Mouse (Mus musculus): ENCODE results near the gene Kansl1. TPM values are rescaled to one million over a fixed set of nuclear protein-coding genes. Genes with fewer than 3 reads are reported as not detected.

Gene Kansl1
- polyA plus RNA-seq, 1 experiment from 2014 or later, result 34.9 TPM

DNA sequence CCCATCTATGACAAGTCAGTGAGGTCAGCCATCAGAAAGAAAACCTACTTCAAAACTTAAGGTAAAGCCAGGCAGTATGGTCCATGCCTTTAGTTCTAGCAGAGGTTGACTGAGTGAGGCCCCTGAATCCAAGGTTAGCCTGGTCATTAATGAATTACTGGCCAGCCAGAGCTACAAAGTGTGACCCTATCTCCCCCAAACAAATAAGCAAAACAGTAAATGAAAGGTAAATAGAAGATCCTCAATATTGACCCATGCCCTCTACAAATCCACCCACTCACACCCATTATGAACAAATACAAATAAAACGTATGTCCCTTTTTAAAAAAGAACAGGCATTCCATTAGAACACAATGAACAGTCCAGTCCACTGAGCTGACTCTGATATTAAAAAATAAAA lies 76.5 kb downstream of the Kansl1 start:
- 88% methylated on average over 1 of the region's 1 CpGs for WGBS
- no peak overlapping the region for H3K27ac ChIP-seq (ENCODE audit: low read depth, low read length)
- no peak overlapping the region for H3K4me2 ChIP-seq (ENCODE audit: low read depth)
- ATAC-seq (ENCODE audit: insufficient read depth, low FRiP score, low TSS enrichment), result no peak
- H3K36me3 ChIP-seq (ENCODE audit: control insufficient read depth, insufficient read depth, low read length), result no peaks in the 10 kb centered on the region
- no peak overlapping the region for H3K4me3 ChIP-seq (ENCODE audit: low read depth, low read length)
- H3K27me3 ChIP-seq (ENCODE audit: control insufficient read depth, insufficient read depth, low read length), result no peaks in the 10 kb centered on the region
- H3K9me3 ChIP-seq (ENCODE audit: control insufficient read depth, low read length), result no peaks in the 10 kb centered on the region
- H3K4me1 ChIP-seq (ENCODE audit: control insufficient read depth, insufficient read depth, low read length), result no peaks in the 10 kb centered on the region
- H3K9ac ChIP-seq (ENCODE audit: low read length), result no peak overlapping the region
- DNase-seq (ENCODE audit: low spot score), result no peak

DNA sequence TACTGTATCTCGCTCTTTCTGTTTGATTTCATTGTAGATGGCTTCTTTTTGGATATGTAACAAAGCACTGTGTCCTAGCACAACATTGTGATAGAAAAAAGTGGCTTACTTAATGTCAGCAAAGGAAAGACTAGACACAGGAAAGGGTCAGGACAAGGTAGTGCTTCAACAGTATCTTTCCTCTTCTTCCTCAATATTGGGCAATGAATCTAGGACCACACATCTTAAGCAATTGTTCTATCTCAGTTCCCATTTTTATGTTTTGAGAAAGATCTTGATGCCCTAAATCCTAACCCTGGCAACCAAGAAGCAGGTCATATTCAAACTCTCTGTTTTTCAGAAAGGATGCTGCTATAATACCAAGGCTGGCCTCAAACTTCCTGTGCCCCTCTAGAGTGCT lies 81.4 kb downstream of the Kansl1 start:
- no peak overlapping the region for H3K27ac ChIP-seq (ENCODE audit: low read depth, low read length)
- H3K4me2 ChIP-seq (ENCODE audit: low read depth), result no peak overlapping the region
- no peak overlapping the region for H3K9ac ChIP-seq (ENCODE audit: low read length)
- WGBS, result 96% methylated on average over 1 of the region's 1 CpGs
- ATAC-seq (ENCODE audit: insufficient read depth, low FRiP score, low TSS enrichment) (no peak), DNase-seq (ENCODE audit: low spot score) (no peak)
- no peaks in the 10 kb centered on the region for H3K27me3 ChIP-seq (ENCODE audit: control insufficient read depth, insufficient read depth, low read length)
- no peaks in the 10 kb centered on the region for H3K9me3 ChIP-seq (ENCODE audit: control insufficient read depth, low read length)
- H3K4me3 ChIP-seq (ENCODE audit: low read depth, low read length), result no peak overlapping the region
- H3K36me3 ChIP-seq (ENCODE audit: control insufficient read depth, insufficient read depth, low read length), result no peaks in the 10 kb centered on the region
- H3K4me1 ChIP-seq (ENCODE audit: control insufficient read depth, insufficient read depth, low read length), result no peaks in the 10 kb centered on the region

DNA sequence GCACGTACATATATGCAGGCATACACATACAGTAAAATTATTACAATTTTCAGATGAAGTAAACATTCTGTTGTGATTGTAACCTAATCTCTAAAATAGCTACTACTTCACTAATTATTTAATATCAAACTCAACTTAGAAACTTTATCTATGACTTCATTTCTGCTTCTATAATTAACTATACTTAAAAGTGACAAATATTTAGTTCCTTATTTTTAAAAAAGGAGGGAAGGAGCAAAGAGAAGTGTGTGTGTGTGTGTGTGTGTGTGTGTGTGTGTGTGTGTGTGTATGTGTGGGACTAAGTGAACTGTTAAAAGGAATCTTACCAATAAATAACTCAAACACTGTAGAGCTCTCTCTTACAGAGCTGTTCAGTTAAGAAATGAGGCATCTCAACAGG lies 82.1 kb downstream of the Kansl1 start:
- DNase-seq (ENCODE audit: low spot score) (no peak), ATAC-seq (ENCODE audit: insufficient read depth, low FRiP score, low TSS enrichment) (no peak)
- Histone ChIP-seq H3K27me3 (ENCODE audit: control insufficient read depth, insufficient read depth, low read length) (no peaks in the 10 kb centered on the region), H3K9me3 (ENCODE audit: control insufficient read depth, low read length) (no peaks in the 10 kb centered on the region), H3K9ac (ENCODE audit: low read length) (no peak overlapping the region), H3K4me3 (ENCODE audit: low read depth, low read length) (no peak overlapping the region), H3K4me1 (ENCODE audit: control insufficient read depth, insufficient read depth, low read length) (no peaks in the 10 kb centered on the region), H3K36me3 (ENCODE audit: control insufficient read depth, insufficient read depth, low read length) (no peaks in the 10 kb centered on the region), H3K4me2 (ENCODE audit: low read depth) (no peak overlapping the region), H3K27ac (ENCODE audit: low read depth, low read length) (no peak overlapping the region)
- 97% methylated on average over 1 of the region's 1 CpGs for WGBS

DNA sequence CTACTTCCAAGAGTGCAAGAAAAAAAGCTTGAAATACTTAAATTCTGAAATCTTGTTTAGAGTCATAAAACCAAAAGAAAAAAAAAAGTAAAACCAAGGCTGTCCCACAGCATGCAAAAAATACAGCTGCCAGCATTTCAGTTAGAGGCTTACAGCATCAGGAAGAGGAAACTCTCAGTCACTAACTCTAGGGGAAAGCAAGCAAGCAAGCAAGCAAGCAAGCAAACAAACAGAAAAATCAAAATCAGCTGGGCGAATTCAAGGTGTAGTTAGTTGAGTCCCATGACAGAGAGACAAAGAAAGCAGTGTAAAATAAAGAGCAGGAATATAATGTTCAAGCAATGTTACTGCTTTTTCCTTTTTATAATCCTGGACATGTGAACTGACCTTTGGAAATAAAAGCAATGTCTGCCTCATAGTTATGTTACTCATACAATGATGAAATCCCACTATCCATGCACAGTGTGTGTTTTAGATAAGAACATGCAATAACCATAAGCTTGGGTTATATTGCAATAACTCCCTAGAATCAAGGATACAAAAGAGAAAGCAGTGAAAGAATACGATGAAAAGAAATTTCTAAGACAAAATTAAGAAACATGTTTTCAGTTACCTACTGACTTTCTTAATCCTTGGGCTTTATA lies 85.4 kb downstream of the Kansl1 start:
- ATAC-seq (ENCODE audit: insufficient read depth, low FRiP score, low TSS enrichment), result no peak
- DNase-seq (ENCODE audit: low spot score), result no peak
- 96% methylated on average over 2 of the region's 2 CpGs for WGBS

DNA sequence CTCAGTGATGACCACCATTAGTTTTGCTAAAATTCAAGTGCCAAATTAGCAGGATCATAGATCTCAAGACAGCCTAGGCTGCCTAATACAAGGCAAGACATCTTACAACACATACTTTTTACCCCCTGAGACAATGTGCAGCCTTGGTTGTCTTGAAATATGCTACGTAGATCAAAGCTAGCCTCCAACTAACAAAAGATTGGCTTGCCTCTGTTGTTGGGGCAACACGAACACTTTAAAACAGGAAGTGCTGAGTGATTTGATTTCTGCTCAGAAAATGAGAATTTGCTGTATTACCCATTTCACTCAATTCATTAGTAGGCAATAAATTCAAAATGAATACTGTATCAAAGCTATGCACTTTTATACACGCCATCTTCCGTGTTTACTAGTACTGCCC lies 86.8 kb downstream of the Kansl1 start:
- no peaks in the 10 kb centered on the region for H3K4me1 ChIP-seq (ENCODE audit: control insufficient read depth, insufficient read depth, low read length)
- no peak overlapping the region for H3K9ac ChIP-seq (ENCODE audit: low read length)
- no peak for ATAC-seq (ENCODE audit: insufficient read depth, low FRiP score, low TSS enrichment)
- WGBS, result 92% methylated on average over 4 of the region's 4 CpGs
- H3K9me3 ChIP-seq (ENCODE audit: control insufficient read depth, low read length), result no peaks in the 10 kb centered on the region
- DNase-seq (ENCODE audit: low spot score), result no peak
- no peak overlapping the region for H3K4me2 ChIP-seq (ENCODE audit: low read depth)
- H3K36me3 ChIP-seq (ENCODE audit: control insufficient read depth, insufficient read depth, low read length), result no peaks in the 10 kb centered on the region
- H3K27ac ChIP-seq (ENCODE audit: low read depth, low read length), result no peak overlapping the region
- no peaks in the 10 kb centered on the region for H3K27me3 ChIP-seq (ENCODE audit: control insufficient read depth, insufficient read depth, low read length)
- H3K4me3 ChIP-seq (ENCODE audit: low read depth, low read length), result no peak overlapping the region

More for the DNA sequence above, 85.4 kb downstream of the Kansl1 start:
- Histone ChIP-seq H3K4me1 (ENCODE audit: control insufficient read depth, insufficient read depth, low read length) (no peaks in the 10 kb centered on the region), H3K4me2 (ENCODE audit: low read depth) (no peak overlapping the region), H3K36me3 (ENCODE audit: control insufficient read depth, insufficient read depth, low read length) (no peaks in the 10 kb centered on the region), H3K4me3 (ENCODE audit: low read depth, low read length) (no peak overlapping the region), H3K27me3 (ENCODE audit: control insufficient read depth, insufficient read depth, low read length) (no peaks in the 10 kb centered on the region), H3K9me3 (ENCODE audit: control insufficient read depth, low read length) (no peaks in the 10 kb centered on the region), H3K27ac (ENCODE audit: low read depth, low read length) (no peak overlapping the region), H3K9ac (ENCODE audit: low read length) (no peak overlapping the region)

DNA sequence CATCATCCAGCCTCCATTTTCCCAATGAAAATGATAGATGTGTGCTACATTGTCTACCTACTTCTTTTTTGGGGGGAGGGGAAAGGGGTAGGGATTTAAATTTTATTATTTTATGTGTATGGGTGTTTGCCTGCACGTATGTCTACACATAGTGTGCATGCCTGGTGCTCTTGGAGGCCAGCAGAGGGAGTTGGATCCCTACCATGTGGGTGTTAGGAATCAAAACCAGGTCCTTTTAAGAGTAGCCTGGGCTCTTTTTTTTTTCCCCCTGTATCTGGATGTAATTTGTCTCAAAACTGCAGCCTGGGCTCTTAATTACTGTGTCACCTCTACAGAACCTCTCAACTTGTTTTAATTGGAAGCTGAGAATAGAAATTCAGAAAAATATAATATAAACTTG lies 89.0 kb downstream of the Kansl1 start:
- H3K4me1 ChIP-seq (ENCODE audit: control insufficient read depth, insufficient read depth, low read length), result no peaks in the 10 kb centered on the region
- no peak overlapping the region for H3K4me2 ChIP-seq (ENCODE audit: low read depth)
- no peak overlapping the region for H3K27ac ChIP-seq (ENCODE audit: low read depth, low read length)
- 89% methylated on average over 1 of the region's 1 CpGs for WGBS
- no peaks in the 10 kb centered on the region for H3K9me3 ChIP-seq (ENCODE audit: control insufficient read depth, low read length)
- H3K27me3 ChIP-seq (ENCODE audit: control insufficient read depth, insufficient read depth, low read length), result no peaks in the 10 kb centered on the region
- H3K36me3 ChIP-seq (ENCODE audit: control insufficient read depth, insufficient read depth, low read length), result no peaks in the 10 kb centered on the region
- ATAC-seq (ENCODE audit: insufficient read depth, low FRiP score, low TSS enrichment) (no peak), DNase-seq (ENCODE audit: low spot score) (peak; percentile 13)
- H3K9ac ChIP-seq (ENCODE audit: low read length), result no peak overlapping the region
- H3K4me3 ChIP-seq (ENCODE audit: low read depth, low read length), result no peak overlapping the region

DNA sequence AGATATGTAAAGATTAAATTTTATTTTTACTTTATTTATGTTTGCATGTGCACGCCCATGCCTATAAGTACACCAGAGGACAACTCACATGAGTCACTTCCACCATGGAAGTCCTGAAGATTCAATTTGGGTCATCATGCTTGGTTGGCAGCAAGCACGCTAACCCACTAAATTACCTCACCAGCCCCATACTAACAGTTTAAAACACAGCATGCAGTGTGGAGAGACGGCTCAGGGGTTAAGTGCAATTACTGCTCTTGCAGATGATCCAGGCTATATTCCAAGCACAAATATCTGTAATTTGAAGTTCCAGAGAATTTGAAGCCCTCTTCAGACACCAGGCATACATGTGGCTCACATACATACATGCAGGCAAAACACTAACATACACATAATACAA lies 92.4 kb downstream of the Kansl1 start:
- no peaks in the 10 kb centered on the region for H3K27me3 ChIP-seq (ENCODE audit: control insufficient read depth, insufficient read depth, low read length)
- H3K4me2 ChIP-seq (ENCODE audit: low read depth), result no peak overlapping the region
- no peaks in the 10 kb centered on the region for H3K4me1 ChIP-seq (ENCODE audit: control insufficient read depth, insufficient read depth, low read length)
- no peaks in the 10 kb centered on the region for H3K9me3 ChIP-seq (ENCODE audit: control insufficient read depth, low read length)
- H3K36me3 ChIP-seq (ENCODE audit: control insufficient read depth, insufficient read depth, low read length), result no peaks in the 10 kb centered on the region
- WGBS, result 94% methylated on average over 3 of the region's 3 CpGs
- no peak overlapping the region for H3K4me3 ChIP-seq (ENCODE audit: low read depth, low read length)
- no peak overlapping the region for H3K9ac ChIP-seq (ENCODE audit: low read length)
- H3K27ac ChIP-seq (ENCODE audit: low read depth, low read length), result no peak overlapping the region
- DNase-seq (ENCODE audit: low spot score) (no peak), ATAC-seq (ENCODE audit: insufficient read depth, low FRiP score, low TSS enrichment) (no peak)

DNA sequence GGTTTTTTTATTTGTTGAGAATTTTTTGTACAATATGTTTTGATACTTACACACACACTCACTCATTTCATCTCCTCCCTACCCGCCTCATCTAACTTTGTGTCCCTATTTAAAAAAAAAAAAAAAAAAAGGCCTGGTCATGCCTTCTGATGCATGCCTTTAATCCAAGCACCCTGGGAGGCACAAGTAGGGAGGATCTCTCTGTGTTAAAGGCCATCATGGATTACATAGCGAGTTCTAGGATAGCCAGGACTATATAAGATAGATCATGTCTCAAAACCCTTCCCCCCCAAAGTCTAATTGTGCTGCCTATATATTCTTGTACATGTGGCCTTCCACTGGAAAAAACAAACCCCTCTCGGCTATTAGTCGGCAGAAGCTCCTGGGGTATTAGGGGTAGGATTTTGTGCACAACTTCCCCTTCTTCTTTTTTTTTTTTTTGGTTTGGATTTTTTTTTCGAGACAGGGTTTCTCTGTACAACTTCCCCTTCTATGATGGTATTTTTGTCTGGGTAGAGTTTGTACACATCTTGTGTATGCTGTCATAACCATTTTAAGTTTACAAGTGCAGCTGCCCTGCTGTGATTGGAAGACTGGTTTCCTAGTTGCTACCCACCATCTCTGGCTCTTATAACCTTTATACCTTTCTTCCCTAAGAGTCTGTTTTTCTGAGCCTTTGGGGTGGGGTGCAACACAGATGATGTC lies 101.0 kb downstream of the Kansl1 start:
- no peak overlapping the region for H3K9ac ChIP-seq (ENCODE audit: low read length)
- no peak overlapping the region for H3K27ac ChIP-seq (ENCODE audit: low read depth, low read length)
- WGBS, result 96% methylated on average over 5 of the region's 5 CpGs
- no peak overlapping the region for H3K4me3 ChIP-seq (ENCODE audit: low read depth, low read length)
- H3K4me1 ChIP-seq (ENCODE audit: control insufficient read depth, insufficient read depth, low read length), result no peaks in the 10 kb centered on the region
- ATAC-seq (ENCODE audit: insufficient read depth, low FRiP score, low TSS enrichment), result no peak
- H3K9me3 ChIP-seq (ENCODE audit: control insufficient read depth, low read length), result no peaks in the 10 kb centered on the region
- no peaks in the 10 kb centered on the region for H3K27me3 ChIP-seq (ENCODE audit: control insufficient read depth, insufficient read depth, low read length)
- no peaks in the 10 kb centered on the region for H3K36me3 ChIP-seq (ENCODE audit: control insufficient read depth, insufficient read depth, low read length)
- DNase-seq (ENCODE audit: low spot score), result no peak
- no peak overlapping the region for H3K4me2 ChIP-seq (ENCODE audit: low read depth)
